Mouse (Mus musculus) lung, postnatal 0 days (tissue): ENCODE data around the gene Gm11733. TPM values are rescaled to one million over a fixed set of nuclear protein-coding genes. Genes with fewer than 3 reads are reported as not detected.

ENCODE experiments used
- ATAC-seq: fragments of 200-750 bp; cut with Nextera tagmentation; 2 replicates; pipeline ENCODE4 v1.8.0; 2017; ENCODE audit warnings: moderate library complexity
- DNase-seq: peaks from one replicate; pipeline ENCODE4 v3.0.0-alpha.2; 2016; ENCODE audit warnings: low spot score
- H3K27ac ChIP-seq: fragments of 300-500 bp; sonication (generic); 2 replicates; pipeline ENCODE4 v1.5.1; 2014; ENCODE audit warnings: antibody characterized with exemption, mild to moderate bottlenecking, low read length, mixed read lengths
- H3K27me3 ChIP-seq: fragments of 300-500 bp; sonication (generic); replicated peaks from 2 replicates; pipeline ENCODE4 v1.6.1; 2014; ENCODE audit warnings: low read length, mixed read lengths; ENCODE audit not compliant: insufficient read depth
- H3K36me3 ChIP-seq: fragments of 300-500 bp; sonication (generic); 2 replicates; pipeline ENCODE4 v1.6.1; 2014; ENCODE audit warnings: low read length, mixed read lengths; ENCODE audit not compliant: insufficient read depth
- H3K4me1 ChIP-seq: fragments of 300-500 bp; sonication (generic); 2 replicates; pipeline ENCODE4 v1.6.1; 2014; ENCODE audit warnings: antibody characterized with exemption, low read depth, low read length, mixed read lengths; ENCODE audit not compliant: insufficient read depth
- H3K4me2 ChIP-seq: fragments of 300-500 bp; sonication (generic); replicated peaks from 2 replicates; pipeline ENCODE4 v1.6.1; 2014; ENCODE audit warnings: low read depth, mild to moderate bottlenecking, low read length, moderate library complexity, mixed read lengths
- H3K4me3 ChIP-seq: fragments of 300-500 bp; sonication (generic); 2 replicates; pipeline ENCODE4 v1.5.1; 2014; ENCODE audit warnings: low read depth, low read length
- H3K9ac ChIP-seq: fragments of 300-500 bp; sonication (generic); replicated peaks from 2 replicates; pipeline ENCODE4 v1.6.1; 2014; ENCODE audit warnings: low read depth, mild to moderate bottlenecking
- H3K9me3 ChIP-seq: fragments of 300-500 bp; sonication (generic); 2 replicates; pipeline ENCODE4 v1.6.1; 2016; ENCODE audit warnings: low read length, mixed read lengths
- CTCF ChIP-seq: IDR thresholded peaks from 2 replicates; pipeline ENCODE4 v1.5.1; 2016; ENCODE audit warnings: antibody characterized with exemption, mild to moderate bottlenecking
- EP300 ChIP-seq: IDR thresholded peaks from 2 replicates; pipeline ENCODE4 v1.6.1; 2016; ENCODE audit warnings: antibody characterized with exemption, mild to moderate bottlenecking, control low read depth
- WGBS: fragments of 180-500 bp; shearing (Covaris S2); extraction: QIAGEN DNeasy Blood & Tissue Kit; methylation state at CpG from one replicate; pipeline ENCODE4 v1.1.7; 2014; 5-methylcytosine and 5-hydroxymethylcytosine counted together
- polyA plus RNA-seq: library from polyadenylated mRNA; unstranded; fragments of >200 nt; fragmentation: Nextera tagmentation; extraction: Ambion mirVana; gene quantifications from 2 replicates; pipeline ENCODE4 v1.2.1, GENCODE M21; 2015

Gene Gm11733
- polyA plus RNA-seq, 1 experiment from 2014 or later: not detected

GRCm38 (mm10) chr11:117525606-117526349 is 41.6 kb downstream of the Gm11733 start:
- no peak overlapping the region for H3K4me2 ChIP-seq
- DNase-seq: no peak
- H3K9ac ChIP-seq: no peak overlapping the region
- H3K36me3 ChIP-seq: no peaks in the 10 kb centered on the region
- no peak for TF ChIP-seq CTCF
- no peak for TF ChIP-seq EP300
- no peak overlapping the region for H3K4me3 ChIP-seq
- peaks cover 10% of the 10 kb centered on the region; the same call in 1 of the 2 replicates for H3K4me1 ChIP-seq
- no peak for ATAC-seq
- no peaks in the 10 kb centered on the region for H3K27me3 ChIP-seq
- H3K9me3 ChIP-seq: no peaks in the 10 kb centered on the region
- 21% methylated on average over 18 of the region's 18 CpGs for WGBS
- no peak overlapping the region for H3K27ac ChIP-seq

- no peak for DNase-seq
- 69% methylated on average over 10 of the region's 10 CpGs for WGBS
- ATAC-seq: no peak
- Histone ChIP-seq H3K4me3 (no peak overlapping the region), H3K27ac (no peak overlapping the region), H3K4me1 (peaks cover 5% of the 10 kb centered on the region; the same call in 1 of the 2 replicates), H3K4me2 (no peak overlapping the region), H3K36me3 (no peaks in the 10 kb centered on the region), H3K9me3 (no peaks in the 10 kb centered on the region), H3K27me3 (no peaks in the 10 kb centered on the region), H3K9ac (no peak overlapping the region)
- TF ChIP-seq CTCF: no peak
Measured at GRCm38 (mm10) chr11:117532374-117532773, 48.2 kb downstream of the Gm11733 start.

GRCm38 (mm10) chr11:117534912-117535311 is 50.7 kb downstream of the Gm11733 start:
- Histone ChIP-seq H3K4me2 (no peak overlapping the region), H3K27ac (no peak overlapping the region), H3K9me3 (no peaks in the 10 kb centered on the region), H3K4me1 (peaks cover 5% of the 10 kb centered on the region; the same call in 1 of the 2 replicates), H3K27me3 (no peaks in the 10 kb centered on the region), H3K4me3 (no peak overlapping the region), H3K9ac (no peak overlapping the region), H3K36me3 (no peaks in the 10 kb centered on the region)
- DNase-seq (peak; percentile 79), ATAC-seq (peak; percentile 81)
- TF ChIP-seq CTCF (no peak), EP300 (no peak)
- WGBS: 29% methylated on average over 10 of the region's 10 CpGs

- 37% methylated on average over 9 of the region's 9 CpGs for WGBS
- ATAC-seq (0 out of 2 replicates have a peak, but pooled peaks have one; percentile 11), DNase-seq (no peak)
- H3K4me1 ChIP-seq: peaks cover 5% of the 10 kb centered on the region; the same call in 1 of the 2 replicates
- TF ChIP-seq EP300: no peak
- TF ChIP-seq CTCF: no peak
- no peaks in the 10 kb centered on the region for H3K9me3 ChIP-seq
- no peak overlapping the region for H3K4me3 ChIP-seq
- H3K36me3 ChIP-seq: no peaks in the 10 kb centered on the region
- H3K4me2 ChIP-seq: no peak overlapping the region
- no peak overlapping the region for H3K9ac ChIP-seq
- H3K27ac ChIP-seq: no peak overlapping the region
- H3K27me3 ChIP-seq: no peaks in the 10 kb centered on the region
Measured at GRCm38 (mm10) chr11:117535491-117536304, 51.5 kb downstream of the Gm11733 start.

GRCm38 (mm10) chr11:117536586-117536985 is 52.4 kb downstream of the Gm11733 start:
- DNase-seq (peak; percentile 49), ATAC-seq (peak; percentile 42)
- H3K4me3 ChIP-seq: no peak overlapping the region
- WGBS: 50% methylated on average over 3 of the region's 3 CpGs
- TF ChIP-seq EP300 (no peak), CTCF (no peak)
- peaks cover 5% of the 10 kb centered on the region; the same call in 1 of the 2 replicates for H3K4me1 ChIP-seq
- no peak overlapping the region for H3K27ac ChIP-seq
- H3K4me2 ChIP-seq: no peak overlapping the region
- no peaks in the 10 kb centered on the region for H3K36me3 ChIP-seq
- H3K9me3 ChIP-seq: no peaks in the 10 kb centered on the region
- no peak overlapping the region for H3K9ac ChIP-seq
- H3K27me3 ChIP-seq: no peaks in the 10 kb centered on the region

Other genes with a start within 250 kb of the Gm11733 start
- gene Tnrc6c, start 169.9 kb downstream of the Gm11733 start, polyA plus RNA-seq: 8.9 and 9.8 TPM in 2 replicates